9 mouse cellular contexts compared by ENCODE assay signal in genomic region chr4:141149116-141149515, GRCm38 (mm10). TPM values are rescaled to one million over a fixed set of nuclear protein-coding genes. Genes with fewer than 3 reads are reported as not detected.
DNase-seq lines count a peak whose midpoint lies in the region; ATAC-seq and TF ChIP-seq lines count a peak whose summit lies in the region.
"Had no signal": no experiment of that assay in that cellular context is flagged by ENCODE, and none has a peak within 500 bp of the region (broad histone marks: within the 10 kb centered on the region; RNA-seq: fewer than 3 reads in every experiment).

No protein-coding gene starts in this region.

- H3K4me2 ChIP-seq in CH12.LX (ENCODE audit: insufficient read depth, low read depth, poor library complexity, severe bottlenecking) = peak overlapping the region; percentile 97
- peak overlapping the region; percentile 57 for H3K4me2 ChIP-seq in forebrain, postnatal 0 days (ENCODE audit: low read depth)
- peak overlapping the region; percentile 85 for H3K4me2 ChIP-seq in liver, postnatal 0 days (ENCODE audit: low read depth, low read length)

- H3K36me3 ChIP-seq in heart, adult 2 months (ENCODE audit: control insufficient read depth, insufficient read depth, low read length) = 0 out of 2 replicates have a peak, but pooled peaks cover 3% of the 10 kb centered on the region
- peaks cover 0 to 20% of the 10 kb centered on the region in 2 experiments for H3K36me3 ChIP-seq in CH12.LX (replicated peaks in 1 of 2; ENCODE audit: control insufficient read depth in 1 of 2, insufficient read depth in 1 of 2, low read length in 1 of 2)
- 0 out of 2 replicates have a peak, but pooled peaks cover 4% of the 10 kb centered on the region for H3K36me3 ChIP-seq in forebrain, postnatal 0 days (ENCODE audit: insufficient read depth)
- no peaks in the 10 kb centered on the region; the same call in 1 of the 2 replicates for H3K36me3 ChIP-seq in liver, postnatal 0 days (replicated peaks; ENCODE audit: insufficient read depth, low read length)

- H3K9ac ChIP-seq in heart, adult 2 months (ENCODE audit: low read depth, low read length) = no peak overlapping the region
- peak overlapping the region; percentile 91 for H3K9ac ChIP-seq in CH12.LX (ENCODE audit: insufficient read depth, low read depth)
- peak overlapping the region; percentile 99 for H3K9ac ChIP-seq in forebrain, postnatal 0 days
- peak overlapping the region; percentile 96 for H3K9ac ChIP-seq in liver, postnatal 0 days (replicated peaks)

- H3K4me1 ChIP-seq in heart, adult 2 months (ENCODE audit: control insufficient read depth, insufficient read depth, low read length) = peaks cover 1% of the 10 kb centered on the region
- peaks cover 13 to 50% of the 10 kb centered on the region in 2 experiments for H3K4me1 ChIP-seq in CH12.LX (ENCODE audit: control insufficient read depth in 1 of 2, insufficient read depth in 2 of 2)
- peaks cover 19% of the 10 kb centered on the region for H3K4me1 ChIP-seq in forebrain, postnatal 0 days (ENCODE audit: insufficient read depth)
- peaks cover 27% of the 10 kb centered on the region for H3K4me1 ChIP-seq in liver, postnatal 0 days (ENCODE audit: insufficient read depth)

- DNase-seq in heart, adult 2 months = no peak
- no peak for DNase-seq in heart, postnatal 4 days
- DNase-seq in CH12.LX (ENCODE audit: extremely low read depth) = no peak
- no peak for DNase-seq in forebrain, postnatal 0 days
- no peak for DNase-seq in liver, postnatal 0 days
- no peak for DNase-seq in urinary bladder, adult 18-20 months (ENCODE audit: low spot score in 2 of 2)
- DNase-seq in thymus, postnatal 14 days = no peak
- DNase-seq in frontal cortex, postnatal 10 days (ENCODE audit: low spot score in 2 of 2) = no peak
- DNase-seq: cerebellum, adult 18-20 months had no signal

- H3K27me3 ChIP-seq in heart, adult 2 months (ENCODE audit: control insufficient read depth, insufficient read depth, low read length) = no peaks in the 10 kb centered on the region
- H3K27me3 ChIP-seq in CH12.LX (replicated peaks) = no peaks in the 10 kb centered on the region
- H3K27me3 ChIP-seq in forebrain, postnatal 0 days (ENCODE audit: insufficient read depth, low read length) = no peaks in the 10 kb centered on the region
- no peaks in the 10 kb centered on the region for H3K27me3 ChIP-seq in liver, postnatal 0 days (ENCODE audit: insufficient read depth, low read length)

- TF ChIP-seq CTCF in heart, adult 2 months (IDR thresholded peaks at IDR 0.05) = no peak
- no peak for TF ChIP-seq CTCF in CH12.LX (conservative IDR thresholded peaks at IDR 0.05 in 1 of 2, IDR thresholded peaks at IDR 0.05 in 1 of 2; ENCODE audit: low read depth in 2 of 2, low read length in 2 of 2)
- no peak for TF ChIP-seq CTCF in forebrain, postnatal 0 days (IDR thresholded peaks at IDR 0.05; ENCODE audit: low read depth)
- TF ChIP-seq CTCF in liver, postnatal 0 days (IDR thresholded peaks at IDR 0.05; ENCODE audit: low read depth) = no peak

- no peak for ATAC-seq in forebrain, postnatal 0 days
- ATAC-seq in liver, postnatal 0 days = no peak

- no peak for TF ChIP-seq POLR2A in heart, adult 2 months (IDR thresholded peaks at IDR 0.05; ENCODE audit: insufficient read depth, low read depth, low read length)
- TF ChIP-seq POLR2A in CH12.LX (IDR thresholded peaks at IDR 0.05; ENCODE audit: low read depth, low read length) = no peak

- in situ Hi-C loops in CH12.LX (cut with MboI; ENCODE audit: low pct_ligation_motif_present, low pct_unique_long_range_greater_than_20kb, low sequenced_read_pairs) = loop anchor here (10.0 kb wide), 2 partner anchors 66 to 216 kb away; partner anchors contain the start of genes Fam131c and Rsg1

- no peak for TF ChIP-seq RAD21 in CH12.LX (IDR thresholded peaks at IDR 0.05; ENCODE audit: low read depth, low read length)

- H3K79me2 ChIP-seq in heart, adult 2 months (replicated peaks; ENCODE audit: control insufficient read depth, insufficient read depth, low read length) = peaks cover 12% of the 10 kb centered on the region
- peaks cover 52% of the 10 kb centered on the region for H3K79me2 ChIP-seq in CH12.LX (replicated peaks; ENCODE audit: control insufficient read depth, extremely low read depth, insufficient read depth, poor library complexity, severe bottlenecking)

- WGBS in heart, adult 2 months = 13% methylated on average over 7 of the region's 7 CpGs
- 10% methylated on average over 7 of the region's 7 CpGs for WGBS in forebrain, postnatal 0 days
- 27% methylated on average over 7 of the region's 7 CpGs for WGBS in liver, postnatal 0 days (ENCODE audit: insufficient replicate concordance)

- H3K27ac ChIP-seq in heart, adult 2 months = no peak overlapping the region
- H3K27ac ChIP-seq in CH12.LX (ENCODE audit: insufficient read depth, low read depth) = no peak overlapping the region
- H3K27ac ChIP-seq in forebrain, postnatal 0 days (ENCODE audit: low read depth, low read length) = no peak overlapping the region
- peak overlapping the region; percentile 93; the same call in 1 of the 2 replicates for H3K27ac ChIP-seq in liver, postnatal 0 days (ENCODE audit: low read depth)

- dilution Hi-C loops in CH12.LX (cut with MboI; ENCODE audit: extremely low pct_ligation_motif_present, extremely low pct_unique_long_range_greater_than_20kb, low sequenced_read_pairs) = no loop called here

- intact Hi-C loops in heart, adult 2 months (cut with DNase I) = loop anchor here (10.0 kb wide), 1 partner anchor 434 kb away; no protein-coding TSS in a partner anchor

- TF ChIP-seq EP300 in heart, adult 2 months (IDR thresholded peaks at IDR 0.05; ENCODE audit: insufficient read depth, low read depth, low read length) = no peak
- no peak for TF ChIP-seq EP300 in CH12.LX (IDR thresholded peaks at IDR 0.05; ENCODE audit: low read length)
- no peak for TF ChIP-seq EP300 in liver, postnatal 0 days (IDR thresholded peaks at IDR 0.05; ENCODE audit: low read depth)

- no peaks in the 10 kb centered on the region for H3K9me3 ChIP-seq in CH12.LX (replicated peaks; ENCODE audit: low read length)
- H3K9me3 ChIP-seq in forebrain, postnatal 0 days (ENCODE audit: low read length) = no peaks in the 10 kb centered on the region
- H3K9me3 ChIP-seq in liver, postnatal 0 days (ENCODE audit: low read length) = no peaks in the 10 kb centered on the region

- H3K4me3 ChIP-seq in heart, adult 2 months = peak overlapping the region; percentile 90
- H3K4me3 ChIP-seq in CH12.LX (replicated peaks in 1 of 3; ENCODE audit: low read depth in 2 of 3, low read length in 2 of 3, poor library complexity in 1 of 3) = peak overlapping the region; percentile 82 to 93 (median 91)
- peak overlapping the region; percentile 99 for H3K4me3 ChIP-seq in forebrain, postnatal 0 days (ENCODE audit: low read depth, low read length)
- H3K4me3 ChIP-seq in liver, postnatal 0 days (ENCODE audit: low read depth, low read length) = peak overlapping the region; percentile 100

TF ChIP-seq in CH12.LX, 34 proteins besides CTCF, POLR2A, EP300 and RAD21:
- TF ChIP-seq GABPA (IDR thresholded peaks at IDR 0.05; ENCODE audit: insufficient replicate concordance, low read depth, low read length) = no peak
- no peak for TF ChIP-seq IRF4 (IDR thresholded peaks at IDR 0.05; ENCODE audit: low read depth, low read length)
- TF ChIP-seq NRF1 (IDR thresholded peaks at IDR 0.05; ENCODE audit: low read depth, low read length) = no peak
- TF ChIP-seq MYC (IDR thresholded peaks at IDR 0.05; ENCODE audit: low read depth, low read length) = no peak
- TF ChIP-seq KAT2A (IDR thresholded peaks at IDR 0.05; ENCODE audit: insufficient replicate concordance, low read length) = no peak
- no peak for TF ChIP-seq NELFE (IDR thresholded peaks at IDR 0.05; ENCODE audit: low read depth, low read length)
- TF ChIP-seq ZKSCAN1 (IDR thresholded peaks at IDR 0.05; ENCODE audit: borderline replicate concordance, low read depth, low read length) = no peak

RNA-seq across cellular contexts. Expression of gene Fbxo42, which starts 1.4 kb away (rescaled TPM):
- 10 to 100 TPM in 1 of 2 experiments, 1 to 10 TPM in 1; 9.0 to 11.3 TPM for total RNA-seq in heart, adult 2 months (2021)
- polyA plus RNA-seq in heart, adult 2 months (2012; rRNA removed) = 7.6 and 11.9 TPM in 2 replicates
- 10 to 100 TPM; 13.9 to 14.9 TPM for total RNA-seq in heart, postnatal 4 days (2021)
- total RNA-seq in CH12.LX (2012; rRNA removed) (14.4 and 17.3 TPM in 2 replicates), CH12.LX (2014; rRNA removed) (8.6 and 9.8 TPM in 2 replicates)
- 16.5 and 20.1 TPM in 2 replicates for polyA plus RNA-seq in CH12.LX (2012; ENCODE audit: insufficient read length, low read depth)
- 12.4 and 18.0 TPM in 2 replicates for total RNA-seq in forebrain, postnatal 0 days (2014; rRNA removed)
- 9.9 and 13.1 TPM in 2 replicates for polyA plus RNA-seq in forebrain, postnatal 0 days (2015; fragmentation: Nextera tagmentation; extraction: Ambion mirVana)
- polyA plus RNA-seq in liver, postnatal 0 days (2015; fragmentation: Nextera tagmentation; extraction: Ambion mirVana) = 11.2 and 11.7 TPM in 2 replicates

RNA-seq across cellular contexts. Expression of gene Szrd1, which starts 9.5 kb away (rescaled TPM):
- total RNA-seq in heart, adult 2 months (2021) = 100 to 1,000 TPM in 1 of 2 experiments, 10 to 100 TPM in 1; 90.0 to 106 TPM
- polyA plus RNA-seq in heart, adult 2 months (2012; rRNA removed) = 32.1 and 33.1 TPM in 2 replicates
- total RNA-seq in heart, postnatal 4 days (2021) = 100 to 1,000 TPM; 103 to 107 TPM
- 82.5 and 106 TPM in 2 replicates for total RNA-seq in CH12.LX (2012; rRNA removed)
- 77.8 and 80.9 TPM in 2 replicates for total RNA-seq in CH12.LX (2014; rRNA removed)
- polyA plus RNA-seq in CH12.LX (2012; ENCODE audit: insufficient read length, low read depth) = 126 and 143 TPM in 2 replicates
- 57.8 and 60.5 TPM in 2 replicates for total RNA-seq in forebrain, postnatal 0 days (2014; rRNA removed)
- polyA plus RNA-seq in forebrain, postnatal 0 days (2015; fragmentation: Nextera tagmentation; extraction: Ambion mirVana) = 17.2 and 17.5 TPM in 2 replicates
- 16.8 and 17.7 TPM in 2 replicates for polyA plus RNA-seq in liver, postnatal 0 days (2015; fragmentation: Nextera tagmentation; extraction: Ambion mirVana)
